Mouse (Mus musculus) G1E (cell line): ENCODE results near the gene Ak5.

Experiments
- CTCF ChIP-seq: IDR thresholded peaks from 2 replicates; pipeline ENCODE4 v1.5.1; 2012; ENCODE audit warnings: low read depth, low read length, inconsistent platforms, mixed read lengths
- TAL1 ChIP-seq: conservative IDR thresholded peaks from 2 replicates; pipeline ENCODE4 v1.6.1; 2012; ENCODE audit warnings: low read depth, low read length, inconsistent platforms, mixed read lengths

DNA sequence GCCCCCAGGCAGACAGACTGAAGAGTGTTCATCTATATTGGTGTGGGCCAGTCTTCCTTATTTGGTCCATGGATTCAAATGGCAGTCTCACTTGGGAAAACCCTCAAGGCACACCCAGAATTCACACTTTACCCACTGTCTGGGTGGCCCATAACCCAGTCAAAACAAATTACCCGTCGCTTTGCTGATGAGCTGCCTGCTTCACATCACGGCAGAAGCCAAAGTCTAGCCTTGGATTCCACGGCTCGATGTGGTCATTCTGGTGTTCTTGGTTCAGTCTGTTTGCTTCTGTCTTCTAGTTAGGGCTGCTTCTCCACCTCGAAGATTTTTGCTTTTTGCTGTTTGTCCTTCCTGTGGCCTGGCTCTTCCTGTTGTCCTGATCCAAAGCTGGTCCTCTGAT is 175.9 kb downstream of the Ak5 start:
- no peak for TF ChIP-seq TAL1
- no peak for TF ChIP-seq CTCF
